Mouse (Mus musculus): ENCODE data around the gene Trim7.
"Not testable (repeated sequence)": the region's sequence is repeated elsewhere in the genome, so short reads cannot be mapped to it uniquely, and the experiment has no call there.

Gene Trim7

GRCm38 (mm10) chr11:48823536-48823972, 2.4 kb upstream of the Trim7 start:
- peak in 1 of 2 experiments; percentile 35 for DNase-seq (ENCODE audit: low spot score in 2 of 2)

- DNase-seq (ENCODE audit: low spot score in 2 of 2) = no peak
Measured at GRCm38 (mm10) chr11:48824311-48824830, 1.6 kb upstream of the Trim7 start.

- DNase-seq (ENCODE audit: low spot score in 2 of 2) = no peak
Measured at GRCm38 (mm10) chr11:48826752-48827096, 784 bp downstream of the Trim7 start.

GRCm38 (mm10) chr11:48827926-48828325, 2.0 kb downstream of the Trim7 start:
- no peak for DNase-seq (ENCODE audit: low spot score in 2 of 2)

- DNase-seq (ENCODE audit: low spot score in 2 of 2) = no peak
Measured at GRCm38 (mm10) chr11:48830279-48830678, 4.3 kb downstream of the Trim7 start.

- no peak for DNase-seq (ENCODE audit: low spot score in 2 of 2)
Measured at GRCm38 (mm10) chr11:48831273-48831672, 5.3 kb downstream of the Trim7 start.

- DNase-seq (ENCODE audit: low spot score in 2 of 2) = no peak
Measured at GRCm38 (mm10) chr11:48833078-48833730, 7.3 kb downstream of the Trim7 start.

GRCm38 (mm10) chr11:48833731-48834639, 8.0 kb downstream of the Trim7 start:
- DNase-seq (ENCODE audit: low spot score in 2 of 2) = peak; percentile 85 to 86

- no peak for DNase-seq (ENCODE audit: low spot score in 2 of 2)
Measured at GRCm38 (mm10) chr11:48835923-48836322, 10.0 kb downstream of the Trim7 start.

GRCm38 (mm10) chr11:48836990-48837309, 11.0 kb downstream of the Trim7 start:
- DNase-seq (ENCODE audit: low spot score in 2 of 2) = no peak

- DNase-seq (ENCODE audit: low spot score in 2 of 2) = peak; percentile 75 to 80
Measured at GRCm38 (mm10) chr11:48837310-48838180, 11.6 kb downstream of the Trim7 start.

GRCm38 (mm10) chr11:48838181-48838797, 12.3 kb downstream of the Trim7 start:
- no peak for DNase-seq (ENCODE audit: low spot score in 2 of 2)

GRCm38 (mm10) chr11:48838879-48839680, 13.1 kb downstream of the Trim7 start:
- no peak for DNase-seq (ENCODE audit: low spot score in 2 of 2)

GRCm38 (mm10) chr11:48840805-48841204, 14.9 kb downstream of the Trim7 start:
- no peak for DNase-seq (ENCODE audit: low spot score in 2 of 2)

- no peak for DNase-seq (ENCODE audit: low spot score in 2 of 2)
Measured at GRCm38 (mm10) chr11:48841213-48841612, 15.3 kb downstream of the Trim7 start.

- DNase-seq (ENCODE audit: low spot score in 2 of 2) = no peak
Measured at GRCm38 (mm10) chr11:48842378-48842792, 16.4 kb downstream of the Trim7 start.

- DNase-seq (ENCODE audit: low spot score in 2 of 2) = no peak
Measured at GRCm38 (mm10) chr11:48843202-48843601, 17.3 kb downstream of the Trim7 start.

- no peak for DNase-seq (ENCODE audit: low spot score in 2 of 2)
Measured at GRCm38 (mm10) chr11:48844309-48844708, 18.4 kb downstream of the Trim7 start.

GRCm38 (mm10) chr11:48845244-48845815, 19.4 kb downstream of the Trim7 start:
- no peak for DNase-seq (ENCODE audit: low spot score in 2 of 2)

- DNase-seq (ENCODE audit: low spot score in 2 of 2) = not testable (repeated sequence)
Measured at GRCm38 (mm10) chr11:48846362-48846761, 20.4 kb downstream of the Trim7 start.
